Mouse (Mus musculus) testis, postnatal 14 days (tissue): ENCODE results near the gene Btd.

Source experiments
- DNase-seq: peaks from one replicate; pipeline ENCODE4 v3.0.0; 2021; ENCODE audit warnings: low spot score

The Btd gene

GRCm38 (mm10) chr14:31665566-31665940, 24.7 kb downstream of the Btd start:
- DNase-seq: no peak

DNA sequence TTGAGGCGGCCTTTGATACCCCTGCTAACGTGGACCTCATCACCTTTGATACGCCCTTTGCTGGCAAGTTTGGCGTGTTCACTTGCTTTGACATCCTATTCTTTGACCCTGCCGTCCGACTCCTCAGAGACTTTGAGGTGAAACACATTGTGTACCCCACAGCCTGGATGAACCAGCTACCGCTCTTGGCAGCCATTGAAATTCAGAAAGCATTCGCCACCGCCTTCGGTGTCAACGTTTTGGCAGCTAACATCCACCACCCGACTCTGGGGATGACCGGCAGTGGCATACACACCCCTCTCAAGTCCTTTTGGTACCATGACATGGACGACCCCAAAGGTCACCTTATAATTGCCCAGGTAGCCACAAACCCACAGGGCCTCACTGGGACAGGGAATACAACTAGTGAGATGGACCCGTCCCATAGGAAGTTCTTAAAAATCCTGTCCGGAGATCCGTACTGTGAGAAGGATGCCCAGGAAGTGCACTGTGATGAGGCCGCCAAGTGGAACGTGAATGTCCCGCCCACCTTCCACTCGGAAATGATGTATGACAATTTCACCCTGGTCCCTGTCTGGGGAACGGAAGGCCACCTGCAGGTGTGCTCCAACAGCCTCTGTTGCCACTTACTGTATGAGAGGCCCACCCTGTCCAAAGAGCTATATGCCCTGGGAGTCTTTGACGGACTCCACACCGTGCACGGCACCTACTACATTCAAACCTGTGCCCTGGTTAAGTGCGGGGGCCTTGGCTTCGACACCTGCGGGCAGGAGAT, 26.3 kb downstream of the Btd start:
- DNase-seq: no peak

DNA sequence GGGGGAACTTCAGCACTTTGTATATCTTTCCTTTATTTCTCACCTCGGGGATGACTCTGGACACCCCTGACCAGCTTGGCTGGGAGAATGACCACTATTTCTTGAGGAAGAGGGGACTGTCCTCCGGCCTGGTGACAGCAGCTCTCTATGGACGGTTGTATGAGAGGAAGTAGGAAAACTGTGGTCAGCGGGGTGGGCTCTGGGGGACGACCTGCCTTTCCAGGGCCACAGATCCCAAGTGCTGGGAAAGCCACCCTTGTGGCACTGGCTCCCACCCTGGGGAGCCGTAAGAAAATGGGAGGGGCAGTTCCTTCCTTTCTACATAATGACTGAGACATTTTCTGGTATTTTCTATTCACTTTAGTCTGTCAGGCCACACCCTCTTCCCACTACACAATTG, 26.9 kb downstream of the Btd start:
- DNase-seq: no peak

- DNase-seq: no peak
Measured at GRCm38 (mm10) chr14:31668326-31668725, 27.5 kb downstream of the Btd start.

DNA sequence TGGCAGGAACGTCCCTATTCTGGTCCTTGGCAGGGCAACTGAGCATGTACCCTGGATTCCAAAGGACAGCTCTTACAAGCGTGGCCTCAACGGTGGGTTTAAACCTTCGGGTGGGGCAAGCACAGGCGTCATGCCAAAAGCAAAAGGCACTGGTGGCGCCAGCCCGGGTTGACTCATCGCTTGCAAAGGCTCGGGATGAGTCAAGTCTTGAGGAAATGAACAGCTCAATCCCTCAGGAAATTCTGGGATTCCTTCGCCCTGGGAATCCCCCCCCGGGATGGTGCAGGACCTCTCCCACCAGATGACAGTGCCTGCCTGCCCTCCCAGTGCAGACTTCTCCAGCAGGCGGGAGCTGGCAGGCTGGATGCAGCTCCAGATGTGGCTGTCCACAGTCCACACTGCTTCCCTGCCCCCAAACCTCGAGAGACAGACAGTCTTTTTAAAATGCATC, 28.4 kb downstream of the Btd start:
- DNase-seq: no peak

DNA sequence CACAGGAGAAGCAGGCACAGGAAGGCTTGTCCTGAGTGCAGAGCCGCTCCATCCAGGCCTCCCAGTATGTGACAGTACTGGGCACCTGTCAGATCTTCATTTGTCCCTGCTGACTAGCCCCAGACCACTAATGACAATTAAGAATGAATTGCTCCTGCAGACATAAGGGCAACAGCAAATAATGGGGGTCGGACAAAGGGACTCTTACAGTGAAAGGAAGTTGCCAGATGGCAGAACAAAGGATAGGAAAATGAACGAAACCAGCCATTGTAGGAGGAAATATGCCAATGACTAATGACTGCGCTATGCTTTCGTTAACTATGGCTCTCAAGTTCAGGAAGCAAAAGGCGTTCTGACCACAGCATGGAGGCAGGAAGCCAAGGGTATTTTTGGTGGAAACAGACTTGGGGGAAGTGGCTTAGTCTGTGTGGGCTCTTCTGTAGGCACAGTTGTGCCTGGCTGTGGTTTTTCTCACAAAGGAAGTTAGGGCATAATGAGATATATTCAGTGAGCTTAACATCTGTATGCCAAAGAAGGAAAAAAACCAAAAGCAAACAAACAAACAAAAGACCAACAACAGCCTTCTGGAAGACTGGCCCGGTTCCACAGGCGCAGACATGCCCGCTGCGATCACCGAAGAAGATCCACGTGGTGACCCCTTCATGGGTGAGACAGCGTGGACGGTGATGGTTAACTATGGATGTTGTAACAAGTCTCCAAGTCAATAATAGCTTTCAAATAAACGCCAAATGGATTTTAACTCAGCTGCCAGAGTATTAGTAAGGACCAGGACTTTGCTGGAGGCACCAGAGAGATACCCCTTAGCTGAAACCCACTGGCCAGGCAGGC, 29.0 kb downstream of the Btd start:
- DNase-seq: no peak

- DNase-seq: no peak
Measured at GRCm38 (mm10) chr14:31671635-31672320, 30.9 kb downstream of the Btd start.

- no peak for DNase-seq
Measured at GRCm38 (mm10) chr14:31680656-31681055, 39.8 kb downstream of the Btd start.

GRCm38 (mm10) chr14:31681291-31681690, 40.5 kb downstream of the Btd start:
- no peak for DNase-seq

- no peak for DNase-seq
Measured at GRCm38 (mm10) chr14:31681931-31682555, 41.2 kb downstream of the Btd start.

DNA sequence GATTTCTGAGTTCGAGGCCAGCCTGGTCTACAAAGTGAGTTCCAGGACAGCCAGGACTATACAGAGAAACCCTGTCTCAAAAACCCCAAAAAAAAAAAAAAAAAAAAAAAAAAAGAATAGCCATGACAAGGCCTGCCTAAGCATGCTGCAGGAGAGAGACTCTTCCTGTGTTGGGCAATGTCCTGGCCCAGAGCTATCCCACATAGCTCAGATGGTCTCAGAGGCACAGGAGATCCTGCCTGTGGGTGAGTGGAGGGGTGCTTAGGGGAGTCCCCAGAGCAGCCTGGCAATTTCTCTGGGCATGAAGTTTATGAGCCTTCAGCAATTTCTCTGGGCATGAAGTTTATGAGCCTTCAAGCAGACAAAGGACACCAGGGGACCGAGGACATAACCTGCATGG, 42.8 kb downstream of the Btd start:
- DNase-seq: no peak

DNA sequence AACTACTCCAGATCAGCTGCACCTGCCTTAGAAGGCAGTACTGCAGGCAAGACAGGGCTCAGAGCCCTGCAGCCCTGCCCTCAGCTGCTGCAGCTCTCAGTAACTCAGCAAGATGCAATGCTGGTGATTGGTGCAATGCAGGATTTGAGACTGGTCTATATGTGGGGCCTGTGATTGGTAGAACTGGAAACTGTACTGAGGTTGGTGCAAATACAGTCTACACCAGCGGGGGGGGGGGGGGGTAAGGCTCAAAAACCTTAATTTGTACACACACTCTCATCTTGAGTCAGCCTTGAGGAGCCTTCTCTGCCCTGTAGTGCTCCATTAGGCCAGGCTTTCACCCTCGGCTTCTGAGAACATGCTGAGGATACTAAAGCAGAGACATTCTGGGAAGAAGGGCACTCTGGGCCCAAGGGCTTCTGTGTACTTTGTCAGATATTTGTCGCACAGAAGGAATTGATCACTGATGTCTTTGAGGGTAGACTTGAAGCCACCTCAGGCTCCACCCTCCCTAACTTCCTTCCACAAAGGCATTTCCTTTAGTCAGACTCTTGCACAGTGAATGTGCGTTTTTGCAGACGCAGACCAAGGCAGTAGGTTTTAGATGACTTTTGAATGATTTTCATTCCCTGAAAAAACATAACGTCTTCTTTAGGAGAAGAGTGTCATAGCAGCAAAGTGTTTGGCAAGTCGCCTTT, 43.7 kb downstream of the Btd start:
- no peak for DNase-seq

GRCm38 (mm10) chr14:31685680-31686079, 44.9 kb downstream of the Btd start:
- DNase-seq: no peak

GRCm38 (mm10) chr14:31686231-31686630, 45.4 kb downstream of the Btd start:
- DNase-seq: no peak

DNA sequence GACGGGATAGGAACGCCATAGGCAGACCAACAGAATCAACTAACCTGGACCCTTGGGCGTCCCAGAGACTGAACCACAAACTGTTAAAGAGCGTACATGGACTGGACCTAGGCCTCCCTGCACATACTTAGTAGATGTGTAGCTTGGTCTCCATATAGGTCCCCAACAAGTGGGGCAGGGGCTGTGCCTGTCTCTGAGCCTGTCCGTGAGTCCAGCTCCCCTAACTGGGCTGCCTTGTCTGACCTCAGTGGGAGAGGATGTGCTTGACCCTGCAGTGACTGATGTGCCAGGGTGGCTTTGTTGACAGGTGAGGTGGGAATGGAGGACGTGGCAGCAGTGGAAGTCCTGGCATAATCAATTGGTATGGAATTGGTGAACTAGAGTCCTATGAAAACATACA, 51.7 kb downstream of the Btd start:
- DNase-seq: no peak

GRCm38 (mm10) chr14:31696206-31696984, 55.6 kb downstream of the Btd start:
- no peak for DNase-seq

DNA sequence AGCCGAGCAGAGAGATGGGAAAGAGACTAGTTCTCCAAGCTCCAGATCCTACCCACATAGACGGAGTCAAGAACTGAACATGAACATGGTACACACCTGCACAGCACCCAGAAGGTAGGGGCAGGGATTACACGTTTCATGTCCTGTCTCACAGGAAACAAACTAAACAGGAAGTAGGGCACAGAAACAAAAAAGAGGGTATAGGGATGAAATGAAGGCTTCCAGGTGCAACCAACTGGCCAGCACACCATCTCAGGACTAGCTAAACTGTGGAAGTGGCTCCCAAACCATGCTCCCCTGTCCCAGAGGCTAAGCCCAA, 56.1 kb downstream of the Btd start:
- no peak for DNase-seq

- no peak for DNase-seq
Measured at GRCm38 (mm10) chr14:31697346-31697745, 56.5 kb downstream of the Btd start.

DNA sequence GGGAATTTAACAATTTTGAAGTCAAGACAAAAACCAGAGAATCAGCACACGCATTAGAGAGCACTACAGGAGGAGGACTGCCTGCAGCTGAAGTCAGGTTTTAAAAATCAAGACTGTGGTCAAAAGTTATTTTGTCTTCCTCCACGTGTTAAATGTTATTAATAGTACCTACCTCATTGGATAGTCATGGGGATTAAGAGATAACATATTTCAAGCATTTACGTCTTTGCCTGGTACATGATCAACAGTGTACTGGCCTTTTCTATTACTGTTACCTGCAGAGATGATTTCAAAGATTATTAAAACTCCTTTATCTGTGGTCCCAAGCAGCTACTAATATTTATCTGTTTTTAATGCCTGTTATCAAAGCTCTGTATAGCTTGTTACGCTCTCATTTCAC, 56.9 kb downstream of the Btd start:
- no peak for DNase-seq

DNA sequence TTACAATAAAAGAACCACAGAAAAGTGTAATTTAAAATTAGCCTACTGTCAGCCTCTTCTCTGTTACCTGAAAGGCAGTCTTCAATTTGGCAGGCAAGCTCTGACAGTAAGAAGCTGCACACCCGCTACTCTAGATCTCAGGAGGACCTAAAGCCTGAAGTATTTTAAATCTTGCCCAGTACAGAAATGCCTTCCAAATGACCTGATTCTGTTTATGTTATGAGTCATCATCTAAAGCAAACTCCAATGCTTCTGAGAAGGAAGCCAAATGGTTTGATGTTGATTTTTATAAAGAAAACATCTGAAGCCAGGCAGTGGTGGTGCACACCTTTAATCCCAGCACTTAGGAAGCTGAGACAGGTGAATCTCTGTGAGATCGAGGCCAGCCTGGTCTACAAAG, 59.5 kb downstream of the Btd start:
- DNase-seq: no peak

- no peak for DNase-seq
Measured at GRCm38 (mm10) chr14:31709343-31709742, 68.5 kb downstream of the Btd start.
